Mouse (Mus musculus) left cerebral cortex, adult 18-20 months (tissue): ENCODE measurements around the gene Arfgef3. TPM values are rescaled to one million over a fixed set of nuclear protein-coding genes. Genes with fewer than 3 reads are reported as not detected.
"Not testable (repeated sequence)": the region's sequence is repeated elsewhere in the genome, so short reads cannot be mapped to it uniquely, and the experiment has no call there.

Experiments used
- DNase-seq, 2 experiments: peaks; one replicate each; pipeline ENCODE4 v3.0.0; 2021 to 2022; ENCODE audit warnings: low spot score in 2 of 2, mixed read lengths in 1 of 2
- total RNA-seq, 2 experiments: library from RNA; stranded (reverse); gene quantifications; 2 replicates each; pipeline ENCODE4 v1.2.3; 2021

The Arfgef3 gene
- total RNA-seq, 2 experiments from 2014 or later = 91.2 to 96.4 TPM

DNA sequence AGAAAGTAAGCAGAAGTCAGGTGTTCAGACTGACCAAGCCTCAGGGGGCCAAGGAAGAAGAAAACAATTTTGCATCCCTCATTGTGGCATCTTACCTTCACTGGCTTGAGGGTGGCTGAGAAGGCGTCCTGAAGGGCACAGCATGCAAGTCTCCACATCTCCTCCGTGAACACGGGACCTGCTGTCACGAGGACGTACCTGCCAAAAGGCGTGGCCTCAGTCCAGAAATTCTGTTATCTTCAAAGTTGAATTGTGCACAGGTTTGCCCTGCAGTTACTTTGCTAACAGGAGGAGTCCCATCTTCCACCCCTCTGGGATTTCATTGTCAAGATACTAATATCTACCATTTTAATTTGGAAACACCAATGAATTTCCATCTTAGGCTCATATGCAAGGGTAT, 146.1 kb downstream of the Arfgef3 start:
- no peak for DNase-seq

DNA sequence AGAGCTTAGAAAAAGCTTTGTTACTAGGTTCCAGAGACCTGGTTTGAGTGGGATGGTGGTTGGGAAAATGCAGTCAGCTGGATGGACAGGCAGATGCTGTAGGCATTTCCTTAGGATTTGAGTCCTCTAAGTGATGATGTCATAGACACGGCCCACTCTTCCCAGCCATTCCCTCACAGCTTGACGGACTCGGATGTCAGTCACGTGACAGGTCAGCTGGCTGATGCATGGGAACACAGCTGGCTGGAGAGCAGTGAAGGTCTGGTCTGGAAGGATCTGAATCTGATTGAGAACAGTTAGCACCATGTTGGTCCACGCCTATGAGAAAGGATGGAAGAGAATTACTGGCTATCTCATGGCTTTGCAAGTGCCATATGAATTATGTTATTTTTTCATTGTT, 154.3 kb downstream of the Arfgef3 start:
- no peak for DNase-seq

GRCm38 (mm10) chr10:18584188-18584587, 159.6 kb downstream of the Arfgef3 start:
- DNase-seq = no peak

GRCm38 (mm10) chr10:18572581-18572980, 171.2 kb downstream of the Arfgef3 start:
- DNase-seq = no peak

DNA sequence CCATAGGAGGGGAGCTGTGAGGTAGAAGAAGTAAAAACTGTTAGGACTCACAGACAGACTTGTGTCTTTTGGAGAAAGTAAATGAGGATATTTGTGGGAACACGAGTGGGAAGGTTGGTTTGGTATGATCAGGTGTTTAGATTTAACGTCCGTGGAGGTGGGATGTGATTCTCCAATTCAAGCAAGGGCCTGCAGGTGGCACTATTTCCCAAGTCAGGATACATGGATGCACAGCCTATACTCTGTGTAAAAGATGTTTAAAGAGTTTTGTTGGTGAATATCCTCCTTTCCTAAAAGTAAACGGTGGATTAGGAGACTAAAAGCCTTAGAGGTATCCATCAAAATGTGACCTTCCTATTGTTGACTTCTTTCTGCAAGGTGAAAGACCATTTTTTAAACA, 180.8 kb downstream of the Arfgef3 start:
- DNase-seq = peak; percentile 56 to 80

DNA sequence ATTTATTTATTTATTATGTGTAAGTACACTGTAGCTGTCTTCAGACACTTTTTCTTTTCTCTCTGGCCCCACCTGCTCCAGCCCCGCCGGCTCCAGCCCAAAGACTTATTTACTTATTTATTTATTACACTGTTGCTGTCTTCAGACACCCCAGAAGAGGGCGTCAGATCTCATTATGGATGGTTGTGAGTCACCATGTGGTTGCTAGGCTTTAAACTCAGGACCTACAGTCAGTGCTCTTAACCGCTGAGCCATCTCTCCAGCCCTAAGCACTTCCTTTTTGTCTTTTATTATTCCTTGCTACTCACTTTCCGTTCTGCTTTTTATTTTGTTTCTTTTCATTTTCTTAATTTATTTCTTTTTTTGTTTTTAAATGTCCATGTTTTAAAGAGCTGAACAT, 182.3 kb downstream of the Arfgef3 start:
- no peak for DNase-seq

DNA sequence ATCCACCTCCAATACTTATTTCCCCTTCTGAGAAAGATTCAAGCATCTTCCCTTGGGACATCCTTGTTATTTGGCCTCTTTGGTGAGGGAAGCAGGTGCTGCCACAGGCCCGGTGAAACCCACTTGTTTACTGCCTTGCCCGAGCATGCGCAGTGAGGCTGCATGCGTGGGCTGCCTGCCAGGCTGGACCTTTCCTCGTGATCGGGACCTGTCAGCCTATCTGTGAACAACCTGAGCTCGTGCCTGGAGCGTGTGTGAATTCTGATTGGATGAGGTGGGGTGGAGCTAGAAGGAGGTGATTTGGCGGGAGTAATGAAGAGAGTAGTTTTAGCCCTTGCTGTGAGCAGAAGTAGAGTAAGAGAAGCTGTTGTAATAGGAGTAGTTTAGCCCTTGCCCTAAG, 184.7 kb downstream of the Arfgef3 start:
- not testable (repeated sequence) for DNase-seq

DNA sequence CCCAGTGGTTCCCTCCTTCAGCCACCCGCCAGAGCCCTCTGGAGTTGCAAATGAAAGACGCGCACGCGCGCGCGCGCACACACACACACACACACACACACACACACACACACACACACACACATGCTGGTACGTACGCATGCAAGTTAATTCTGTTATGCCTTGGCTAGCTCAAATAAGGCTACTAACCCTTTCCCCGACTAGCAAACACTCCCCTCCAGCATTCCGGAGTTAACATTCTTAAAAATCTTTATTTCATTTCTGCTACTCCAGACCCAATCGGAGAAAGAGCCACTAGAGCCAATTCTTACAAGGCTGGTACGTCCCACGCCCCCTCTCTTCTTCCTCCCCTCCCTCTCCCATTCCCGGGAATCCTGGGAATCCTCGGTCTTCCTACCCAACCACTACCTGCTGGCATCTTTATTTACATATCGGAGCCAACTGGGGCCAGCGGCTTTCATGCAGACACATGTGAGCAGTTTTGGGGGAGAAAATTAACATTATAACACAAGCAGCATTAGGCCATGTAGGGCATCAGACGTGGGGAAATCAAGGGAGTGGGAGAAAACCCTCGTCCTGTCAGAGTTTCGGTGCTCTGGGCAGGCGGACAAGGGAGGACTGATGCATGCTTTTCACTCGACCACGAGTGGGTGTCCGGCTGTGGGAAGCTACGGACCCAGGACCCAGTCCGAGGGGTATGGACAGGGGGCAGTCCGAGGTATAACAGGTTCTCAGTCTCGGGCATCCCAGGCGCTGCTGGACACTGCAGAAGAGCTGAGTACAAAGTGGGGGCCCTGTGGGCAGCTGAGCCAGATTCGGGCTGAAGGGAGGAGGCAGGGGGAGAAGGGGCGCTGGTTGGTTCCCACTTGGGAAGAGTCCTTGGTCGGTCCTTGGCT, 194.2 kb downstream of the Arfgef3 start:
- no peak for DNase-seq

DNA sequence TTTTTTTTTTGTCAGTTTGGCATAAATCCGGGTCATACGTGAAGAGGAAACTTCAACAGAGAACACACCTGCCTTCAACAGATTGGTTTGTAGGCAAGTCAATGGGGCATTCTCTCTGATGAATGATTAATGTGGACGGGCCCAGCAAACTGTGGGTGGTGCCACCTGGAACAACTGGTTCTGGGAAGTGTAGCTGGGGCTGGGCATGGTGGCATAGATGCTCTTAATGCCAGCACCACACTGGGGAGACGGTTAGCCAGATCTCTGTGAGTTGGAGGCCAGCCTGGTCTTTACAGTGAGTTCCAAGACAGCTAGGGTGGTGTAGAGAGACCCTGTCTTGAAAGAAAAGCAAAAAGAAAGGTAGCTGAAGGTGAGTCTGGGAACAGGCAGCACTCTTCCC, 196.4 kb downstream of the Arfgef3 start:
- DNase-seq = no peak

DNA sequence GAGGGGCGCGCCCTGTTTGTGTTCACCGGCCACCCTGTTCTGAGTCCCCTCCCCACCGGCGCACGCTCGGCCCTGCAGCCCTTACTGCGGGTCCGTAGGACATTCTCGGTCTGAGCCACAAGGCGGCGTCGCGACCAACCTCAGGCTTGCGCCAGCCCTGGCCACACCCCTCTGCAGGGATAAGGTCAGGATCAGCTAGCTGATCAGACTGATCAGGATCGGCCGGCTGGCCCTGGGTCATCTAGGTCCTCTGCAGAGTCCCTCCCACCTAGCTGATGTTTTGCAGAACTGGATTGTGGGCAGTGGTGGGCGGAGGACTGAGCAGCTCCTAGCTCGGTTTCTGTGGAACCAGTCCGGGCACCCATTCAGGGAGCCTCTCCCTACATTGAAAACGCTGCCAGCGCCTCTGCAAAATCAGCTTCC, 197.9 kb downstream of the Arfgef3 start, which contains the start of gene Hebp2:
Gene Hebp2, minus strand, starts transcription at position 264 of the 423 bp plus-strand sequence.
- DNase-seq = peak; percentile 66 to 69

GRCm38 (mm10) chr10:18545309-18545708, 198.4 kb downstream of the Arfgef3 start:
- DNase-seq = no peak

- DNase-seq = no peak
Observed at GRCm38 (mm10) chr10:18536889-18537288, 206.9 kb downstream of the Arfgef3 start.

DNA sequence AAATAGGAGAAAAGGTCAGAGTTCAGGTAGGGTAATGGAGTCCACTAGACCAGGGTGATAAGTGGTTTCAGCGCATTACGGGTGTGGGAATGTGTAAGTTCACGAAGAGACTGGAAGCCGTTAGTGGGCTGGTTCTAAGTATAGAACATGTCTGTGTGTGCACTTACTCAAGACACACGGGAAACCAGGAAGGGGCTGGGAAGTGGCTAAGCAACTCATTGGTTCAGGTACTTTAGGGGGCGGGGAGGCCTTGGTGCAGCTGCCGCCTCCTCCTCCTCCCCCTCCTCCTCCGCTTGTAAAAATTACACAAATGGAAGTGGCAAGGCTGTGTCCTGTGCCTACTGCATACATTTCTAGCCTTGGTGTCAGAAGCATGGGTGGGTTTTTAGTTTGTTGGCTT, 211.5 kb downstream of the Arfgef3 start:
- no peak for DNase-seq

Other genes starting within 250 kb of the Arfgef3 start
- gene Hebp2, start 197.9 kb downstream of the Arfgef3 start, total RNA-seq = 1 to 10 TPM; 4.0 to 4.6 TPM
- gene Gm4922, start 42.8 kb upstream of the Arfgef3 start, total RNA-seq = not detected
- gene Perp, start 101.1 kb upstream of the Arfgef3 start, total RNA-seq = 1 to 10 TPM; 3.5 to 4.2 TPM